Mouse (Mus musculus) ES-E14 (cell line): Measurements from ENCODE around the gene Zer1.

Experiments used
- CHD2 ChIP-seq: IDR thresholded peaks from 2 replicates; pipeline ENCODE4 v1.6.1; 2014; ENCODE audit warnings: mild to moderate bottlenecking, low read depth, low read length, inconsistent platforms
- HCFC1 ChIP-seq: IDR thresholded peaks from 2 replicates; pipeline ENCODE4 v1.6.1; 2012; ENCODE audit warnings: low read length, inconsistent platforms, borderline replicate concordance; ENCODE audit not compliant: insufficient read depth
- MAFK ChIP-seq: IDR thresholded peaks from 2 replicates; pipeline ENCODE4 v1.6.1; 2014; ENCODE audit warnings: mild to moderate bottlenecking, low read depth, low read length, inconsistent platforms; ENCODE audit not compliant: insufficient read depth
- ZC3H11A ChIP-seq: IDR thresholded peaks from 2 replicates; pipeline ENCODE4 v1.6.1; 2012; ENCODE audit warnings: low read depth, mild to moderate bottlenecking, inconsistent platforms, low read length, borderline replicate concordance
- ZNF384 ChIP-seq: IDR thresholded peaks from 2 replicates; pipeline ENCODE4 v1.6.1; 2012; ENCODE audit warnings: low read depth, low read length, inconsistent platforms

- no peak for TF ChIP-seq MAFK
- TF ChIP-seq HCFC1 = peak; percentile 39; the same call in 1 of the 2 replicates
- no peak for TF ChIP-seq ZC3H11A
- no peak for TF ChIP-seq CHD2
- TF ChIP-seq ZNF384 = no peak
Measured at GRCm38 (mm10) chr2:30061215-30062166, 62.9 kb downstream of the Zer1 start.
